ENCODE assay signal across 8 mouse cellular contexts in genomic region chr12:71014845-71015362, GRCm38 (mm10). TPM values are rescaled to one million over a fixed set of nuclear protein-coding genes. Genes with fewer than 3 reads are reported as not detected.
DNase-seq lines count a peak whose midpoint lies in the region; ATAC-seq and TF ChIP-seq lines count a peak whose summit lies in the region.

No protein-coding gene starts in this region.

- H3K27me3 ChIP-seq in heart, embryonic 16.5 days (ENCODE audit: control insufficient read depth, insufficient read depth, low read length) = no peaks in the 10 kb centered on the region
- H3K27me3 ChIP-seq in liver, embryonic 11.5 days (replicated peaks; ENCODE audit: control insufficient read depth, insufficient read depth, low read length) = no peaks in the 10 kb centered on the region

- ATAC-seq in heart, embryonic 16.5 days (replicated peaks; ENCODE audit: extremely low read depth, insufficient read depth, low FRiP score) = peak; percentile 69
- ATAC-seq in liver, embryonic 11.5 days (replicated peaks; ENCODE audit: low FRiP score) = peak; percentile 72

- peaks cover 30% of the 10 kb centered on the region for H3K4me1 ChIP-seq in heart, embryonic 16.5 days (ENCODE audit: control insufficient read depth, insufficient read depth, low read length)
- peaks cover 16% of the 10 kb centered on the region for H3K4me1 ChIP-seq in liver, embryonic 11.5 days (replicated peaks; ENCODE audit: control insufficient read depth, insufficient read depth, low read length)
- peaks cover 6% of the 10 kb centered on the region; the same call in 1 of the 2 replicates for H3K4me1 ChIP-seq in olfactory bulb, adult 2 months (ENCODE audit: control insufficient read depth, insufficient read depth, low read length)

- H3K36me3 ChIP-seq in heart, embryonic 16.5 days (ENCODE audit: control insufficient read depth, insufficient read depth) = peaks cover 13% of the 10 kb centered on the region
- peaks cover 15% of the 10 kb centered on the region for H3K36me3 ChIP-seq in liver, embryonic 11.5 days (ENCODE audit: control insufficient read depth, insufficient read depth, low read length)

- H3K4me3 ChIP-seq in heart, embryonic 16.5 days (ENCODE audit: low read length) = peak overlapping the region; percentile 72
- peak overlapping the region; percentile 93 for H3K4me3 ChIP-seq in liver, embryonic 11.5 days (ENCODE audit: low read depth, low read length)
- H3K4me3 ChIP-seq in olfactory bulb, adult 2 months (ENCODE audit: insufficient read depth, low read depth, low read length) = peak overlapping the region; percentile 97

- H3K9ac ChIP-seq in heart, embryonic 16.5 days (ENCODE audit: low read length) = peak overlapping the region; percentile 93
- peak overlapping the region; percentile 75 for H3K9ac ChIP-seq in liver, embryonic 11.5 days (ENCODE audit: low read depth, low read length)

- TF ChIP-seq POLR2A in olfactory bulb, adult 2 months (IDR thresholded peaks at IDR 0.05; ENCODE audit: insufficient read depth, low read depth, low read length) = no peak

- H3K27ac ChIP-seq in heart, embryonic 16.5 days (ENCODE audit: low read length) = peak overlapping the region; percentile 99
- H3K27ac ChIP-seq in liver, embryonic 11.5 days (ENCODE audit: low read depth, low read length) = peak overlapping the region; percentile 88
- peak overlapping the region; percentile 98 for H3K27ac ChIP-seq in olfactory bulb, adult 2 months (ENCODE audit: insufficient read depth, low read depth, low read length)

- whole genome bisulfite sequencing in heart, embryonic 16.5 days = under 1% methylated on average over 31 of the region's 32 CpGs
- under 1% methylated on average over 32 of the region's 32 CpGs for WGBS in liver, embryonic 11.5 days
- WGBS in olfactory bulb, adult 2 months = under 1% methylated on average over 32 of the region's 32 CpGs

- H3K9me3 ChIP-seq in heart, embryonic 16.5 days (replicated peaks; ENCODE audit: control insufficient read depth, low read length) = no peaks in the 10 kb centered on the region
- H3K9me3 ChIP-seq in liver, embryonic 11.5 days (ENCODE audit: control insufficient read depth, low read length) = no peaks in the 10 kb centered on the region

- DNase-seq in embryo, embryonic 11 days = peak; percentile 83
- no peak for DNase-seq in embryo, embryonic 9.5 days (ENCODE audit: extremely low spot score)
- peak; percentile 7 for DNase-seq in right cerebral cortex, postnatal 14 days
- no peak for DNase-seq in right cerebral cortex, postnatal 4 days
- DNase-seq in liver, embryonic 11.5 days (ENCODE audit: low spot score) = no peak
- no peak for DNase-seq in frontal cortex, postnatal 14 days (ENCODE audit: low spot score in 2 of 2)

- peak overlapping the region; percentile 71 for H3K4me2 ChIP-seq in heart, embryonic 16.5 days (ENCODE audit: low read depth, low read length)
- H3K4me2 ChIP-seq in liver, embryonic 11.5 days = peak overlapping the region; percentile 79

- TF ChIP-seq CTCF in olfactory bulb, adult 2 months (IDR thresholded peaks at IDR 0.05; ENCODE audit: insufficient read depth, low read depth, low read length) = no peak

RNA-seq across cellular contexts. Expression of gene Arid4a, which starts 0.9 kb away (rescaled TPM):
- polyA plus RNA-seq in heart, embryonic 16.5 days (2015; fragmentation: Nextera tagmentation; extraction: Ambion mirVana) = 27.9 and 29.3 TPM in 2 replicates
- polyA plus RNA-seq in liver, embryonic 11.5 days (2014; fragmentation: Nextera tagmentation; extraction: Ambion mirVana) = 31.6 and 32.5 TPM in 2 replicates
- not detected in 2 replicates for polyA plus RNA-seq in olfactory bulb, adult 2 months (2012; ENCODE audit: insufficient read depth, insufficient read length, low replicate concordance, missing spikeins)

RNA-seq across cellular contexts. Expression of gene Psma3, which starts 40.5 kb away (rescaled TPM):
- polyA plus RNA-seq in heart, embryonic 16.5 days (2015; fragmentation: Nextera tagmentation; extraction: Ambion mirVana) = 433 and 454 TPM in 2 replicates
- 602 and 638 TPM in 2 replicates for polyA plus RNA-seq in liver, embryonic 11.5 days (2014; fragmentation: Nextera tagmentation; extraction: Ambion mirVana)
- not detected in 2 replicates for polyA plus RNA-seq in olfactory bulb, adult 2 months (2012; ENCODE audit: insufficient read depth, insufficient read length, low replicate concordance, missing spikeins)

Comparison
In these comparisons a context has a peak if more than half of its experiments do, and no peak if none do; other contexts are left out.
1. DNase-seq: peak in embryo, embryonic 11 days (single experiment) and right cerebral cortex, postnatal 14 days (single experiment); none in embryo, embryonic 9.5 days (single experiment), right cerebral cortex, postnatal 4 days (single experiment), liver, embryonic 11.5 days (single experiment) and frontal cortex, postnatal 14 days (0 of 2).
2. Peak in every context shown above with its lines, with median percentiles within 50 percentile points of each other: H3K27ac ChIP-seq and H3K4me3 ChIP-seq.